Mouse (Mus musculus) erythroblast, embryonic 14.5 days (primary cell): Measurements from ENCODE around the gene Ms4a1. TPM values are rescaled to one million over a fixed set of nuclear protein-coding genes. Genes with fewer than 3 reads are reported as not detected.
"Not testable (repeated sequence)": the region's sequence is repeated elsewhere in the genome, so short reads cannot be mapped to it uniquely, and the experiment has no call there.

Experiments
- H3K27me3 ChIP-seq: 2 replicates; pipeline ENCODE4 v1.6.1; 2012; ENCODE audit warnings: inconsistent platforms; ENCODE audit not compliant: control insufficient read depth
- H3K36me3 ChIP-seq: 2 replicates; pipeline ENCODE4 v1.6.1; 2012; ENCODE audit warnings: mild to moderate bottlenecking, inconsistent platforms; ENCODE audit not compliant: control insufficient read depth
- H3K4me1 ChIP-seq: 2 replicates; pipeline ENCODE4 v1.6.1; 2012; ENCODE audit warnings: inconsistent platforms; ENCODE audit not compliant: control insufficient read depth
- H3K4me3 ChIP-seq: replicated peaks from 2 replicates; pipeline ENCODE3; 2012; ENCODE audit warnings: moderate library complexity, mild to moderate bottlenecking, inconsistent platforms
- H3K9me3 ChIP-seq: 2 replicates; pipeline ENCODE4 v1.6.1; 2012; ENCODE audit warnings: low read length, inconsistent platforms, mixed read lengths; ENCODE audit not compliant: control insufficient read depth
- GATA1 ChIP-seq: IDR thresholded peaks from 2 replicates; pipeline ENCODE4 v1.6.1; 2012; ENCODE audit warnings: low read length, inconsistent platforms, mixed read lengths
- TAL1 ChIP-seq: IDR thresholded peaks from 3 replicates; pipeline ENCODE4 v1.6.1; 2012; ENCODE audit warnings: low read length, inconsistent platforms, mixed read lengths
- polyA plus RNA-seq: library from polyadenylated mRNA; stranded (reverse); fragments of >175 nt; gene quantifications from 2 replicates; pipeline ENCODE4 v1.2.3, GENCODE M21; 2012

Gene Ms4a1
- polyA plus RNA-seq, 1 experiment: not detected

GRCm38 (mm10) chr19:11266956-11267355 is 915 bp upstream of the Ms4a1 start:
- H3K4me3 ChIP-seq: no peak overlapping the region
- no peaks in the 10 kb centered on the region for H3K36me3 ChIP-seq
- no peaks in the 10 kb centered on the region for H3K4me1 ChIP-seq
- H3K27me3 ChIP-seq: no peaks in the 10 kb centered on the region
- TF ChIP-seq GATA1 (no peak), TAL1 (no peak)
- H3K9me3 ChIP-seq: no peaks in the 10 kb centered on the region

GRCm38 (mm10) chr19:11264602-11265185 is 1.3 kb downstream of the Ms4a1 start:
- H3K27me3 ChIP-seq: no peaks in the 10 kb centered on the region
- TF ChIP-seq TAL1: no peak
- no peak for TF ChIP-seq GATA1
- no peak overlapping the region for H3K4me3 ChIP-seq
- no peaks in the 10 kb centered on the region for H3K4me1 ChIP-seq
- H3K9me3 ChIP-seq: no peaks in the 10 kb centered on the region
- no peaks in the 10 kb centered on the region for H3K36me3 ChIP-seq

GRCm38 (mm10) chr19:11263549-11263948 is 2.5 kb downstream of the Ms4a1 start:
- Histone ChIP-seq H3K36me3 (no peaks in the 10 kb centered on the region), H3K9me3 (no peaks in the 10 kb centered on the region), H3K27me3 (no peaks in the 10 kb centered on the region), H3K4me3 (no peak overlapping the region), H3K4me1 (no peaks in the 10 kb centered on the region)
- no peak for TF ChIP-seq TAL1

- not testable (repeated sequence) for H3K9me3 ChIP-seq, H3K4me3 ChIP-seq, H3K4me1 ChIP-seq, H3K27me3 ChIP-seq, H3K36me3 ChIP-seq
Measured at GRCm38 (mm10) chr19:11262932-11263331, 3.1 kb downstream of the Ms4a1 start.

GRCm38 (mm10) chr19:11261522-11261921 is 4.5 kb downstream of the Ms4a1 start:
- Histone ChIP-seq H3K9me3 (no peaks in the 10 kb centered on the region), H3K4me3 (no peak overlapping the region), H3K4me1 (no peaks in the 10 kb centered on the region), H3K27me3 (no peaks in the 10 kb centered on the region), H3K36me3 (no peaks in the 10 kb centered on the region)
- TF ChIP-seq TAL1: no peak
- TF ChIP-seq GATA1: no peak

- H3K4me3 ChIP-seq: no peak overlapping the region
- H3K4me1 ChIP-seq: no peaks in the 10 kb centered on the region
- no peak for TF ChIP-seq TAL1
- no peak for TF ChIP-seq GATA1
- H3K9me3 ChIP-seq: no peaks in the 10 kb centered on the region
- H3K36me3 ChIP-seq: no peaks in the 10 kb centered on the region
- no peaks in the 10 kb centered on the region for H3K27me3 ChIP-seq
Measured at GRCm38 (mm10) chr19:11244230-11244629, 21.8 kb downstream of the Ms4a1 start.

- Histone ChIP-seq H3K36me3 (no peaks in the 10 kb centered on the region), H3K4me1 (no peaks in the 10 kb centered on the region), H3K4me3 (no peak overlapping the region), H3K9me3 (no peaks in the 10 kb centered on the region), H3K27me3 (no peaks in the 10 kb centered on the region)
- TF ChIP-seq TAL1: no peak
- TF ChIP-seq GATA1: no peak
Measured at GRCm38 (mm10) chr19:11242560-11242959, 23.5 kb downstream of the Ms4a1 start.

- no peaks in the 10 kb centered on the region for H3K36me3 ChIP-seq
- no peaks in the 10 kb centered on the region for H3K27me3 ChIP-seq
- H3K9me3 ChIP-seq: no peaks in the 10 kb centered on the region
- H3K4me1 ChIP-seq: no peaks in the 10 kb centered on the region
- no peak overlapping the region for H3K4me3 ChIP-seq
- no peak for TF ChIP-seq TAL1
- no peak for TF ChIP-seq GATA1
Measured at GRCm38 (mm10) chr19:11235820-11236219, 30.2 kb downstream of the Ms4a1 start.

- H3K36me3 ChIP-seq: no peaks in the 10 kb centered on the region
- H3K27me3 ChIP-seq: no peaks in the 10 kb centered on the region
- TF ChIP-seq GATA1 (no peak), TAL1 (no peak)
- no peak overlapping the region for H3K4me3 ChIP-seq
- no peaks in the 10 kb centered on the region for H3K9me3 ChIP-seq
- H3K4me1 ChIP-seq: no peaks in the 10 kb centered on the region
Measured at GRCm38 (mm10) chr19:11234921-11235735, 30.9 kb downstream of the Ms4a1 start.

GRCm38 (mm10) chr19:11234244-11234643 is 31.8 kb downstream of the Ms4a1 start:
- H3K4me3 ChIP-seq: no peak overlapping the region
- no peaks in the 10 kb centered on the region for H3K4me1 ChIP-seq
- no peaks in the 10 kb centered on the region for H3K9me3 ChIP-seq
- no peaks in the 10 kb centered on the region for H3K27me3 ChIP-seq
- H3K36me3 ChIP-seq: no peaks in the 10 kb centered on the region
- no peak for TF ChIP-seq GATA1
- TF ChIP-seq TAL1: no peak
